Mouse (Mus musculus): Measurements from ENCODE around the gene Dap.

DNA sequence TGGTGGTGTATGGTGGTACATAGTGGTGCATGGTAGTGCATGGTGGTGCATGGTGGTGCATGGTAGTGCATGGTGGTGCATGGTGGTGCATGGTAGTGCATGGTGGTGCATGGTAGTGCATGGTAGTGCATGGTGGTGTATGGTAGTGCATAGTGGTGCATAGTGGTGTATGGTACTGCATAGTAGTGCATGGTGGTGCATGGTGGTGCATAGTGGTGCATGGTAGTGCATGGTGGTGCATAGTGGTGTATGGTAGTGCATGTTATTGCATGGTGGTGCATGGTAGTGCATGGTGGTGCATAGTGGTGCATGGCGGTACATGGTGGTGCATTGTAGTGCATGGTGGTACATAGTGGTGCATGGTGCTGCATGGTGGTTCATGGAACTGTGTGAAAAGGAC lies 31.6 kb upstream of the Dap start:
- TF ChIP-seq CTCF (IDR thresholded peaks at IDR 0.05; ENCODE audit: low read depth) (no peak), EP300 (IDR thresholded peaks at IDR 0.05; ENCODE audit: low read depth) (no peak)
